Mouse (Mus musculus) CH12.LX (cell line): ENCODE data around the gene Hecw2.

Experiments
- CTCF ChIP-seq, 2 experiments: IDR thresholded peaks in 1 of 2; conservative IDR thresholded peaks in 1 of 2; 2 replicates each; pipeline ENCODE4 v1.5.1; 2011 to 2012; ENCODE audit warnings: low read depth in 2 of 2, low read length in 2 of 2, improper control_type of control experiment in 1 of 2, inconsistent platforms in 1 of 2, mild to moderate bottlenecking in 1 of 2, moderate library complexity in 1 of 2
- ELF1 ChIP-seq: IDR thresholded peaks from 2 replicates; pipeline ENCODE4 v1.6.1; 2014; ENCODE audit warnings: low read depth, mild to moderate bottlenecking, inconsistent platforms, low read length, improper control_type of control experiment
- HCFC1 ChIP-seq: IDR thresholded peaks from 2 replicates; pipeline ENCODE4 v1.6.1; 2012; ENCODE audit warnings: low read depth, mild to moderate bottlenecking, inconsistent platforms, low read length, improper control_type of control experiment
- POLR2A ChIP-seq: IDR thresholded peaks from 2 replicates; pipeline ENCODE4 v1.6.1; 2011; ENCODE audit warnings: low read depth, mild to moderate bottlenecking, improper control_type of control experiment, low read length
- TCF12 ChIP-seq: IDR thresholded peaks from 2 replicates; pipeline ENCODE4 v1.6.1; 2014; ENCODE audit warnings: low read depth, mild to moderate bottlenecking, inconsistent platforms, low read length, improper control_type of control experiment
- USF2 ChIP-seq: conservative IDR thresholded peaks from 2 replicates; pipeline ENCODE4 v1.6.1; 2011; ENCODE audit warnings: low read depth, low read length, improper control_type of control experiment
- ZC3H11A ChIP-seq: IDR thresholded peaks from 2 replicates; pipeline ENCODE4 v1.6.1; 2012; ENCODE audit warnings: low read depth, mild to moderate bottlenecking, inconsistent platforms, low read length, improper control_type of control experiment

- TF ChIP-seq POLR2A (no peak), CTCF (conservative IDR thresholded peaks at IDR 0.05 in 1 of 2, IDR thresholded peaks at IDR 0.05 in 1 of 2; ENCODE audit: low read depth in 2 of 2, low read length in 2 of 2) (no peak), USF2 (no peak), ZC3H11A (no peak), HCFC1 (no peak), ELF1 (no peak), TCF12 (no peak)
These were observed 83.9 kb downstream of the Hecw2 start for GRCm38 (mm10) chr1:54110920-54111605.
